Comparison of ENCODE assay signal across 18 mouse cellular contexts in the genomic region with DNA sequence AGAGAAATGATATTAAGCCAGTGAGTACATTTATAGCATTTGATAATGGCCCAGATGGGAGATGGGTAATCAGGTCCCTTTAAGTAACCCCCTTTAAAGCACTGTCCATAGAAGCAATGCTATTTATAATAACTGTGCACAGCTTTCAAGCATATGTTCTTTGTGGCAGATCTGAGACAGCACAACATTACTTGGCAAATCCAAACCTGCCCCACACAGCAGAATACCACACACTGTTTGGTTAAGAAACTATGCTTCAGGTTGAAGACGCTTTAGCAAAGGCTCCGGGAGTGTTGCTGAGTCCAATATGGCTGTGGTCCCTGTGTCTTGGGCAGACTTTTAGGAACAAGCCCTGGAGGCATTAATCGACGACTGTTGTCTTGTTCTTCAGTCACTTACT.
A peak's percentile ranks its signal among the peaks of the same experiment; 100 is the strongest.
DNase-seq lines count a peak whose midpoint lies in the region; ATAC-seq and TF ChIP-seq lines count a peak whose summit lies in the region.
"Had no signal": no experiment of that assay in that cellular context is flagged by ENCODE, and none has a peak within 500 bp of the region (broad histone marks: within the 10 kb centered on the region; RNA-seq: fewer than 3 reads in every experiment).

No protein-coding gene starts in this region.

- no peak overlapping the region for H3K4me3 ChIP-seq in left cerebral cortex, adult 2 months
- H3K4me3 ChIP-seq: embryonic facial prominence, embryonic 13.5 days; forebrain, embryonic 13.5 days; heart, embryonic 12.5 days; hindbrain, embryonic 10.5 days had no signal

- H3K27ac ChIP-seq in left cerebral cortex, adult 2 months = peak overlapping the region; percentile 55; the same call in 1 of the 2 replicates
- H3K27ac ChIP-seq: embryonic facial prominence, embryonic 13.5 days; forebrain, embryonic 13.5 days; hindbrain, embryonic 10.5 days; hindbrain, embryonic 14.5 days had no signal

- no peak for TF ChIP-seq CTCF in left cerebral cortex, adult 2 months (IDR thresholded peaks at IDR 0.05)

- no peak for DNase-seq in frontal cortex, postnatal 25 days (ENCODE audit: low spot score in 2 of 2)
- peak in 1 of 2 experiments; percentile 26 for DNase-seq in left cerebral cortex, adult 2 months (ENCODE audit: extremely low spot score in 1 of 2, low spot score in 2 of 2)
- DNase-seq in left cerebral cortex, postnatal 4 days = no peak
- peak; percentile 32 to 42 for DNase-seq in right cerebral cortex, adult 2 months (ENCODE audit: low spot score in 2 of 2)
- no peak for DNase-seq in right cerebral cortex, postnatal 14 days
- no peak for DNase-seq in urinary bladder, postnatal 14 days (ENCODE audit: low spot score)
- DNase-seq: adrenal gland, postnatal 10 days; cerebellum, adult 11-12 months; cerebellum, adult 9-10 months; cerebellum, postnatal 25 days; forebrain, postnatal 0 days; gastrocnemius, postnatal 25 days had no signal

- ATAC-seq in frontal cortex, adult (ENCODE audit: low TSS enrichment) = peak; percentile 90
- ATAC-seq: forebrain, embryonic 13.5 days; forebrain, postnatal 0 days had no signal

- intact Hi-C loops in left cerebral cortex, adult 2 months (cut with DNase I) = no loop called here
- intact Hi-C loops in left cerebral cortex, postnatal 4 days (cut with DNase I) = no loop called here

Comparison
In these comparisons a context has a peak if more than half of its experiments do, and no peak if none do; other contexts are left out.
1. DNase-seq: peak in right cerebral cortex, adult 2 months (2 of 2); none in frontal cortex, postnatal 25 days (0 of 2), left cerebral cortex, postnatal 4 days (single experiment), right cerebral cortex, postnatal 14 days (single experiment) and urinary bladder, postnatal 14 days (single experiment).